Mouse (Mus musculus) limb, embryonic 10.5 days (tissue): ENCODE results near the gene Sergef. TPM values are rescaled to one million over a fixed set of nuclear protein-coding genes. Genes with fewer than 3 reads are reported as not detected.

Experiments used
- DNase-seq: peaks from one replicate; pipeline ENCODE4 v3.0.0-alpha.2; 2017; ENCODE audit warnings: low spot score
- H3K27ac ChIP-seq: fragments of 300-500 bp; sonication (generic); 2 replicates; pipeline ENCODE4 v1.5.1; 2016; ENCODE audit warnings: mild to moderate bottlenecking
- H3K27me3 ChIP-seq: fragments of 300-500 bp; sonication (generic); 2 replicates; pipeline ENCODE4 v1.6.1; 2016; ENCODE audit warnings: low read depth, mild to moderate bottlenecking; ENCODE audit not compliant: poor library complexity, severe bottlenecking
- H3K36me3 ChIP-seq: fragments of 300-500 bp; sonication (generic); 2 replicates; pipeline ENCODE4 v1.6.1; 2016; ENCODE audit warnings: mild to moderate bottlenecking, moderate library complexity
- H3K4me1 ChIP-seq: fragments of 300-500 bp; sonication (generic); 2 replicates; pipeline ENCODE4 v1.6.1; 2016
- H3K4me3 ChIP-seq: fragments of 300-500 bp; sonication (generic); 2 replicates; pipeline ENCODE4 v1.5.1; 2016; ENCODE audit warnings: mild to moderate bottlenecking, moderate library complexity
- H3K9me3 ChIP-seq: fragments of 300-500 bp; sonication (generic); replicated peaks from 2 replicates; pipeline ENCODE4 v1.6.1; 2016; ENCODE audit warnings: mild to moderate bottlenecking
- WGBS: fragments of 180-500 bp; shearing (Covaris S2); methylation state at CpG from one replicate; pipeline ENCODE4 v1.1.7; 2016; 5-methylcytosine and 5-hydroxymethylcytosine counted together
- polyA plus RNA-seq: library from polyadenylated mRNA; unstranded; fragments of >200 nt; fragmentation: Nextera tagmentation; extraction: Ambion mirVana; gene quantifications from 2 replicates; pipeline ENCODE4 v1.2.1, GENCODE M21; 2016

The Sergef gene
- polyA plus RNA-seq, 1 experiment from 2014 or later = 12.1 TPM

GRCm38 (mm10) chr7:46459605-46460245, 179.9 kb downstream of the Sergef start:
- Histone ChIP-seq H3K9me3 (no peaks in the 10 kb centered on the region), H3K27ac (no peak overlapping the region), H3K27me3 (no peaks in the 10 kb centered on the region), H3K4me1 (no peaks in the 10 kb centered on the region), H3K36me3 (no peaks in the 10 kb centered on the region), H3K4me3 (no peak overlapping the region)
- 87% methylated on average over 9 of the region's 9 CpGs for WGBS
- DNase-seq = no peak

- peaks cover 1% of the 10 kb centered on the region for H3K4me1 ChIP-seq
- no peaks in the 10 kb centered on the region for H3K9me3 ChIP-seq
- H3K27ac ChIP-seq = no peak overlapping the region
- no peak overlapping the region for H3K4me3 ChIP-seq
- H3K27me3 ChIP-seq = no peaks in the 10 kb centered on the region
- H3K36me3 ChIP-seq = no peaks in the 10 kb centered on the region
- WGBS = 90% methylated on average over 2 of the region's 2 CpGs
- DNase-seq = no peak
Observed at GRCm38 (mm10) chr7:46459200-46459599, 180.4 kb downstream of the Sergef start.

- no peaks in the 10 kb centered on the region for H3K36me3 ChIP-seq
- peaks cover 7% of the 10 kb centered on the region for H3K4me1 ChIP-seq
- H3K27ac ChIP-seq = no peak overlapping the region
- H3K27me3 ChIP-seq = no peaks in the 10 kb centered on the region
- WGBS = 94% methylated on average over 3 of the region's 3 CpGs
- H3K4me3 ChIP-seq = no peak overlapping the region
- no peaks in the 10 kb centered on the region for H3K9me3 ChIP-seq
- no peak for DNase-seq
Observed at GRCm38 (mm10) chr7:46457889-46458288, 181.7 kb downstream of the Sergef start.

GRCm38 (mm10) chr7:46453930-46454679, 185.5 kb downstream of the Sergef start:
- no peak overlapping the region for H3K27ac ChIP-seq
- H3K36me3 ChIP-seq = no peaks in the 10 kb centered on the region
- H3K4me1 ChIP-seq = peaks cover 7% of the 10 kb centered on the region
- H3K4me3 ChIP-seq = no peak overlapping the region
- DNase-seq = no peak
- no peaks in the 10 kb centered on the region for H3K9me3 ChIP-seq
- 34% methylated on average over 10 of the region's 10 CpGs for WGBS
- H3K27me3 ChIP-seq = no peaks in the 10 kb centered on the region

- no peaks in the 10 kb centered on the region for H3K27me3 ChIP-seq
- no peaks in the 10 kb centered on the region for H3K9me3 ChIP-seq
- H3K4me1 ChIP-seq = peaks cover 5% of the 10 kb centered on the region
- no peaks in the 10 kb centered on the region for H3K36me3 ChIP-seq
- 62% methylated on average over 6 of the region's 6 CpGs for WGBS
- H3K27ac ChIP-seq = no peak overlapping the region
- DNase-seq = no peak
- H3K4me3 ChIP-seq = no peak overlapping the region
Observed at GRCm38 (mm10) chr7:46448922-46449645, 190.5 kb downstream of the Sergef start.

- Histone ChIP-seq H3K36me3 (no peaks in the 10 kb centered on the region), H3K27me3 (no peaks in the 10 kb centered on the region), H3K9me3 (no peaks in the 10 kb centered on the region), H3K4me3 (no peak overlapping the region), H3K27ac (no peak overlapping the region), H3K4me1 (no peaks in the 10 kb centered on the region)
- no peak for DNase-seq
- 69% methylated on average over 9 of the region's 9 CpGs for WGBS
Observed at GRCm38 (mm10) chr7:46447473-46448165, 192.0 kb downstream of the Sergef start.

GRCm38 (mm10) chr7:46445896-46446295, 193.7 kb downstream of the Sergef start:
- H3K4me3 ChIP-seq = no peak overlapping the region

GRCm38 (mm10) chr7:46443163-46443562, 196.4 kb downstream of the Sergef start:
- H3K4me1 ChIP-seq = peaks cover 4% of the 10 kb centered on the region; the same call in 1 of the 2 replicates
- H3K27ac ChIP-seq = no peak overlapping the region
- no peaks in the 10 kb centered on the region for H3K27me3 ChIP-seq
- H3K36me3 ChIP-seq = no peaks in the 10 kb centered on the region
- no peaks in the 10 kb centered on the region for H3K9me3 ChIP-seq
- 88% methylated on average over 10 of the region's 10 CpGs for WGBS
- H3K4me3 ChIP-seq = no peak overlapping the region
- no peak for DNase-seq

More at GRCm38 (mm10) chr7:46445896-46446295, 193.7 kb downstream of the Sergef start:
- H3K4me1 ChIP-seq = no peaks in the 10 kb centered on the region
- no peaks in the 10 kb centered on the region for H3K36me3 ChIP-seq
- no peaks in the 10 kb centered on the region for H3K27me3 ChIP-seq
- DNase-seq = no peak
- no peak overlapping the region for H3K27ac ChIP-seq
- H3K9me3 ChIP-seq = no peaks in the 10 kb centered on the region
- WGBS = 74% methylated on average over 6 of the region's 6 CpGs

GRCm38 (mm10) chr7:46438537-46439141, 201.0 kb downstream of the Sergef start:
- no peaks in the 10 kb centered on the region for H3K27me3 ChIP-seq
- WGBS = 38% methylated on average over 9 of the region's 9 CpGs
- DNase-seq = no peak
- H3K9me3 ChIP-seq = no peaks in the 10 kb centered on the region
- no peak overlapping the region for H3K27ac ChIP-seq
- no peak overlapping the region for H3K4me3 ChIP-seq
- no peaks in the 10 kb centered on the region for H3K36me3 ChIP-seq
- peaks cover 4% of the 10 kb centered on the region; the same call in 1 of the 2 replicates for H3K4me1 ChIP-seq

- no peaks in the 10 kb centered on the region for H3K36me3 ChIP-seq
- 90% methylated on average over 5 of the region's 5 CpGs for WGBS
- DNase-seq = no peak
- H3K4me1 ChIP-seq = peaks cover 4% of the 10 kb centered on the region; the same call in 1 of the 2 replicates
- no peak overlapping the region for H3K27ac ChIP-seq
- no peaks in the 10 kb centered on the region for H3K27me3 ChIP-seq
- no peaks in the 10 kb centered on the region for H3K9me3 ChIP-seq
- H3K4me3 ChIP-seq = no peak overlapping the region
Observed at GRCm38 (mm10) chr7:46435833-46436232, 203.8 kb downstream of the Sergef start.

GRCm38 (mm10) chr7:46433874-46434273, 205.7 kb downstream of the Sergef start:
- 83% methylated on average over 5 of the region's 5 CpGs for WGBS
- no peak for DNase-seq
- H3K4me1 ChIP-seq = peaks cover 4% of the 10 kb centered on the region; the same call in 1 of the 2 replicates
- H3K36me3 ChIP-seq = no peaks in the 10 kb centered on the region
- H3K4me3 ChIP-seq = no peak overlapping the region
- no peaks in the 10 kb centered on the region for H3K27me3 ChIP-seq
- H3K27ac ChIP-seq = no peak overlapping the region
- H3K9me3 ChIP-seq = no peaks in the 10 kb centered on the region

- Histone ChIP-seq H3K9me3 (no peaks in the 10 kb centered on the region), H3K4me1 (no peaks in the 10 kb centered on the region), H3K27me3 (no peaks in the 10 kb centered on the region), H3K27ac (no peak overlapping the region), H3K36me3 (no peaks in the 10 kb centered on the region), H3K4me3 (no peak overlapping the region)
- no peak for DNase-seq
- WGBS = 72% methylated on average over 4 of the region's 4 CpGs
Observed at GRCm38 (mm10) chr7:46425012-46425411, 214.6 kb downstream of the Sergef start.
